Mouse (Mus musculus) kidney, adult 2 months (tissue): ENCODE data around the gene Igsf6.

Experiments used
- CTCF ChIP-seq: fragments of 200-500 bp; conservative IDR thresholded peaks from 2 replicates; pipeline ENCODE4 v1.5.1; 2011; ENCODE audit warnings: low read depth, mild to moderate bottlenecking, control low read depth, low read length, moderate library complexity, mixed read lengths; ENCODE audit not compliant: insufficient read depth, insufficient read length
- POLR2A ChIP-seq: fragments of 200-500 bp; IDR thresholded peaks from one replicate; pipeline ENCODE4 v1.6.1; 2011; ENCODE audit warnings: low read depth, low read length, control low read depth

DNA sequence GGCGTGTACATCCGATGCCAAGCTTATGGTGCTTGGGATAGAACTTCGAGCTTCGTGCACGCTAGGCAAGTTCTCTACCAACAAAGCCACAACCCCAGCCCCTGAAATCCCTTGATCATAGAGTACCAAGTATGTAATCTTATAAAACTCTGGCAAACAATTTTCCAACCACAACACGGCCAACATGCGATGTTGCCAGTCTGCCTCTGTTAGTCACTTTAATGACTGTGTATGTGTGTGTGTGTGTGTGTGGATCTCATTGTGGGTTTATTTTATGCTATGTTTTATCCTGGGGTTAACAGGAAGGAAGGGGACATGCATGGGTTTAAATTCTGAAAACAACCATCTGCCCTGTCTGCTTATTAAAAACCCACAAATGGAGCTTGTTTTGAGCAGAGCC lies 16.4 kb upstream of the Igsf6 start:
- no peak for TF ChIP-seq POLR2A
- no peak for TF ChIP-seq CTCF
